Mouse (Mus musculus) MN1 (cell line): Measurements from ENCODE around the gene Sec23ip.

Source experiments
- DNase-seq: peaks from one replicate; pipeline ENCODE4 v3.0.0-alpha.2; 2016; ENCODE audit warnings: low spot score

The Sec23ip gene

GRCm38 (mm10) chr7:128779305-128779704 lies 34.6 kb downstream of the Sec23ip start:
- DNase-seq, result peak; percentile 81

- DNase-seq, result no peak
These were observed 37.1 kb downstream of the Sec23ip start for GRCm38 (mm10) chr7:128781846-128782245.

- DNase-seq, result no peak
These were observed 45.3 kb downstream of the Sec23ip start for GRCm38 (mm10) chr7:128790045-128790444.

- no peak for DNase-seq
These were observed 48.7 kb downstream of the Sec23ip start for GRCm38 (mm10) chr7:128793464-128793863.

- no peak for DNase-seq
These were observed 80.3 kb downstream of the Sec23ip start for GRCm38 (mm10) chr7:128824986-128825563.

- no peak for DNase-seq
These were observed 87.8 kb downstream of the Sec23ip start for GRCm38 (mm10) chr7:128832455-128833081.

- no peak for DNase-seq
These were observed 88.5 kb downstream of the Sec23ip start for GRCm38 (mm10) chr7:128833196-128833595.
